ENCODE assay signal across 9 mouse cellular contexts in the genomic region with DNA sequence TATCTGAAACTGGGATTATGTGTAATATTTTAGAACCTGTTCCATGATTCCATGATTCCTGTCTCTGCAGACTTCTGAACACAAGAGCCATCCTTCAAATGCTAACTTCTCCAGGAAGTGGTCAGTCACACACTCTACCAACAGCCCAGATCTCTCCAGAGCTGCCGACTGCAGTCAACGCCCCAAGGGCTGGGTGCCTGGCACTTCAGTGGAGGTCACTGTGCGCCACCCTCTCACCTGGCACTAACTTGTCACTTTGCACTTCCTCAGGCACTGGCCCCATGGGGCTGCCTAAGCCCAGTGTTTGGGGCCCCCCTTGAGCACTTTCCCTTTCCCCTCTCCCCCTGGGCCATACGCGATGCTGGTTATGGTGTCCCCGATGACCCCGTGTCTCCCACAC. TPM values are rescaled to one million over a fixed set of nuclear protein-coding genes. Genes with fewer than 3 reads are reported as not detected.
DNase-seq lines count a peak whose midpoint lies in the region; ATAC-seq and TF ChIP-seq lines count a peak whose summit lies in the region.
"Had no signal": no experiment of that assay in that cellular context is flagged by ENCODE, and none has a peak within 500 bp of the region (broad histone marks: within the 10 kb centered on the region; RNA-seq: fewer than 3 reads in every experiment).

No protein-coding gene starts in this region.

- H3K9me3 ChIP-seq in hindbrain, embryonic 10.5 days, result no peaks in the 10 kb centered on the region
- H3K9me3 ChIP-seq in hindbrain, embryonic 11.5 days (ENCODE audit: control insufficient read depth, low read length), result no peaks in the 10 kb centered on the region
- no peaks in the 10 kb centered on the region for H3K9me3 ChIP-seq in G1E (replicated peaks)
- no peaks in the 10 kb centered on the region for H3K9me3 ChIP-seq in embryonic facial prominence, embryonic 10.5 days
- H3K9me3 ChIP-seq: hindbrain, embryonic 13.5 days had no signal

- no peak for TF ChIP-seq CTCF in G1E (IDR thresholded peaks at IDR 0.05; ENCODE audit: low read depth, low read length)

- DNase-seq in hindbrain, embryonic 10.5 days (ENCODE audit: low spot score), result no peak
- DNase-seq in hindbrain, embryonic 11.5 days (ENCODE audit: low spot score), result no peak
- no peak for DNase-seq in G1E (ENCODE audit: low spot score)
- DNase-seq in embryonic facial prominence, embryonic 10.5 days (ENCODE audit: low spot score), result no peak
- DNase-seq in urinary bladder, postnatal 4 days (ENCODE audit: low spot score in 2 of 2), result no peak
- no peak for DNase-seq in right cerebral cortex, postnatal 25 days

- H3K4me3 ChIP-seq in hindbrain, embryonic 10.5 days, result no peak overlapping the region
- H3K4me3 ChIP-seq in hindbrain, embryonic 11.5 days (ENCODE audit: low read depth, low read length), result no peak overlapping the region
- H3K4me3 ChIP-seq in G1E (ENCODE audit: low read depth, low read length), result peak overlapping the region; percentile 21; the same call in 1 of the 2 replicates
- no peak overlapping the region for H3K4me3 ChIP-seq in embryonic facial prominence, embryonic 10.5 days
- H3K4me3 ChIP-seq: erythroblast, embryonic 14.5 days; hindbrain, embryonic 13.5 days had no signal

- no peaks in the 10 kb centered on the region for H3K27me3 ChIP-seq in hindbrain, embryonic 10.5 days (ENCODE audit: insufficient read depth, poor library complexity, severe bottlenecking)
- no peaks in the 10 kb centered on the region for H3K27me3 ChIP-seq in hindbrain, embryonic 11.5 days (ENCODE audit: control insufficient read depth, insufficient read depth, low read length)
- no peaks in the 10 kb centered on the region for H3K27me3 ChIP-seq in G1E (ENCODE audit: insufficient read depth, low read length)
- no peaks in the 10 kb centered on the region for H3K27me3 ChIP-seq in embryonic facial prominence, embryonic 10.5 days (replicated peaks; ENCODE audit: low read depth, poor library complexity, severe bottlenecking)
- H3K27me3 ChIP-seq: hindbrain, embryonic 13.5 days had no signal

- no peaks in the 10 kb centered on the region for H3K36me3 ChIP-seq in hindbrain, embryonic 10.5 days
- H3K36me3 ChIP-seq in hindbrain, embryonic 11.5 days (ENCODE audit: control insufficient read depth, insufficient read depth, low read length), result no peaks in the 10 kb centered on the region
- peaks cover 38% of the 10 kb centered on the region for H3K36me3 ChIP-seq in G1E (replicated peaks)
- H3K36me3 ChIP-seq in embryonic facial prominence, embryonic 10.5 days (replicated peaks), result no peaks in the 10 kb centered on the region
- H3K36me3 ChIP-seq: hindbrain, embryonic 13.5 days had no signal

- WGBS in hindbrain, embryonic 10.5 days, result 78% methylated on average over 7 of the region's 7 CpGs
- 78% methylated on average over 7 of the region's 7 CpGs for WGBS in hindbrain, embryonic 11.5 days
- WGBS in embryonic facial prominence, embryonic 10.5 days, result 79% methylated on average over 7 of the region's 7 CpGs

- peaks cover 29% of the 10 kb centered on the region for H3K4me1 ChIP-seq in hindbrain, embryonic 10.5 days (replicated peaks)
- H3K4me1 ChIP-seq in hindbrain, embryonic 11.5 days (replicated peaks; ENCODE audit: control insufficient read depth, insufficient read depth, low read length), result no peaks in the 10 kb centered on the region
- H3K4me1 ChIP-seq in G1E (ENCODE audit: insufficient read depth, low read depth, low read length), result peaks cover 93% of the 10 kb centered on the region
- peaks cover 42% of the 10 kb centered on the region for H3K4me1 ChIP-seq in embryonic facial prominence, embryonic 10.5 days

- H3K4me2 ChIP-seq in hindbrain, embryonic 11.5 days (replicated peaks; ENCODE audit: low read depth, low read length), result no peak overlapping the region
- H3K4me2 ChIP-seq: hindbrain, embryonic 13.5 days had no signal

- H3K9ac ChIP-seq in hindbrain, embryonic 11.5 days (ENCODE audit: low read depth, low read length), result no peak overlapping the region
- H3K9ac ChIP-seq: hindbrain, embryonic 13.5 days had no signal

- ATAC-seq in hindbrain, embryonic 11.5 days (ENCODE audit: low FRiP score), result no peak
- ATAC-seq in G1E (ENCODE audit: extremely low read depth, insufficient number of reproducible peaks, low FRiP score, poor library complexity, severe bottlenecking), result no peak
- peak; percentile 49 for ATAC-seq in neutrophil, adult 5-6 weeks (ENCODE audit: extremely low read depth, insufficient number of reproducible peaks, low FRiP score, poor library complexity, severe bottlenecking)

- H3K27ac ChIP-seq in hindbrain, embryonic 10.5 days, result peak overlapping the region; percentile 54
- no peak overlapping the region for H3K27ac ChIP-seq in hindbrain, embryonic 11.5 days (ENCODE audit: low read depth, low read length)
- H3K27ac ChIP-seq in embryonic facial prominence, embryonic 10.5 days (replicated peaks), result 0 out of 2 replicates have a peak overlapping the region, but pooled peaks have one; percentile 19

RNA-seq across cellular contexts. Expression of a gene that starts 46.8 kb away (rescaled TPM):
- polyA plus RNA-seq in hindbrain, embryonic 10.5 days (2016; fragmentation: Nextera tagmentation; extraction: Ambion mirVana), result 8.1 and 10.1 TPM in 2 replicates
- polyA plus RNA-seq in hindbrain, embryonic 11.5 days (2014; fragmentation: Nextera tagmentation; extraction: Ambion mirVana), result 9.9 and 11.1 TPM in 2 replicates
- total RNA-seq in G1E (2014; fragmentation: Nextera tagmentation), result 71.9 and 98.5 TPM in 2 replicates
- total RNA-seq in G1E (2017), result 12.3 and 13.6 TPM in 2 replicates
- polyA plus RNA-seq in G1E (2012), result 25.6 and 34.4 TPM in 2 replicates
- 9.0 and 11.2 TPM in 2 replicates for polyA plus RNA-seq in embryonic facial prominence, embryonic 10.5 days (2016; fragmentation: Nextera tagmentation; extraction: Ambion mirVana)
- total RNA-seq in neutrophil, adult 5-6 weeks (2017), result 34.3 and 36.6 TPM in 2 replicates
